Mouse (Mus musculus): ENCODE measurements around the gene Gm43720. TPM values are rescaled to one million over a fixed set of nuclear protein-coding genes. Genes with fewer than 3 reads are reported as not detected.

Gene Gm43720
- polyA plus RNA-seq, 1 experiment from 2014 or later = not detected

GRCm38 (mm10) chr5:138229511-138229910 is 50.2 kb downstream of the Gm43720 start:
- H3K27me3 ChIP-seq (ENCODE audit: insufficient read depth, low read length) = no peaks in the 10 kb centered on the region
- ATAC-seq (no peak), DNase-seq (no peak)
- no peaks in the 10 kb centered on the region for H3K9me3 ChIP-seq (ENCODE audit: low read length)
- no peak overlapping the region for H3K27ac ChIP-seq (ENCODE audit: low read depth)
- WGBS (ENCODE audit: insufficient replicate concordance) = 78% methylated on average over 3 of the region's 3 CpGs
- H3K4me2 ChIP-seq (ENCODE audit: low read depth, low read length) = no peak overlapping the region
- H3K9ac ChIP-seq (replicated peaks) = no peak overlapping the region
- H3K4me1 ChIP-seq (ENCODE audit: insufficient read depth) = peaks cover 13% of the 10 kb centered on the region
- no peaks in the 10 kb centered on the region for H3K36me3 ChIP-seq (replicated peaks; ENCODE audit: insufficient read depth, low read length)
- no peak for TF ChIP-seq CTCF (IDR thresholded peaks at IDR 0.05; ENCODE audit: low read depth)
- TF ChIP-seq EP300 (IDR thresholded peaks at IDR 0.05; ENCODE audit: low read depth) = no peak
- no peak overlapping the region for H3K4me3 ChIP-seq (ENCODE audit: low read depth, low read length)

GRCm38 (mm10) chr5:138228026-138228425 is 51.7 kb downstream of the Gm43720 start:
- no peak overlapping the region for H3K9ac ChIP-seq (replicated peaks)
- no peaks in the 10 kb centered on the region for H3K36me3 ChIP-seq (replicated peaks; ENCODE audit: insufficient read depth, low read length)
- no peak overlapping the region for H3K4me3 ChIP-seq (ENCODE audit: low read depth, low read length)
- no peak overlapping the region for H3K4me2 ChIP-seq (ENCODE audit: low read depth, low read length)
- no peaks in the 10 kb centered on the region for H3K9me3 ChIP-seq (ENCODE audit: low read length)
- H3K27me3 ChIP-seq (ENCODE audit: insufficient read depth, low read length) = no peaks in the 10 kb centered on the region
- H3K4me1 ChIP-seq (ENCODE audit: insufficient read depth) = peaks cover 4% of the 10 kb centered on the region
- TF ChIP-seq CTCF (IDR thresholded peaks at IDR 0.05; ENCODE audit: low read depth) (peak; percentile 61), EP300 (IDR thresholded peaks at IDR 0.05; ENCODE audit: low read depth) (no peak)
- ATAC-seq (no peak), DNase-seq (peak; percentile 39)
- H3K27ac ChIP-seq (ENCODE audit: low read depth) = no peak overlapping the region
- WGBS (ENCODE audit: insufficient replicate concordance) = 36% methylated on average over 3 of the region's 3 CpGs

- Histone ChIP-seq H3K4me1 (ENCODE audit: insufficient read depth) (peaks cover 4% of the 10 kb centered on the region), H3K4me3 (ENCODE audit: low read depth, low read length) (no peak overlapping the region), H3K36me3 (replicated peaks; ENCODE audit: insufficient read depth, low read length) (no peaks in the 10 kb centered on the region), H3K27ac (ENCODE audit: low read depth) (no peak overlapping the region), H3K4me2 (ENCODE audit: low read depth, low read length) (no peak overlapping the region), H3K9ac (replicated peaks) (no peak overlapping the region), H3K9me3 (ENCODE audit: low read length) (no peaks in the 10 kb centered on the region), H3K27me3 (ENCODE audit: insufficient read depth, low read length) (no peaks in the 10 kb centered on the region)
- DNase-seq (no peak), ATAC-seq (no peak)
- 21% methylated on average over 2 of the region's 2 CpGs for WGBS (ENCODE audit: insufficient replicate concordance)
- TF ChIP-seq CTCF (IDR thresholded peaks at IDR 0.05; ENCODE audit: low read depth) = no peak
- TF ChIP-seq EP300 (IDR thresholded peaks at IDR 0.05; ENCODE audit: low read depth) = peak; percentile 39; the same call in 1 of the 2 replicates
Observed at GRCm38 (mm10) chr5:138227367-138227766, 52.4 kb downstream of the Gm43720 start.

- H3K4me1 ChIP-seq (ENCODE audit: insufficient read depth) = peaks cover 4% of the 10 kb centered on the region
- 47% methylated on average over 4 of the region's 4 CpGs for WGBS (ENCODE audit: insufficient replicate concordance)
- no peak overlapping the region for H3K9ac ChIP-seq (replicated peaks)
- H3K4me2 ChIP-seq (ENCODE audit: low read depth, low read length) = no peak overlapping the region
- no peaks in the 10 kb centered on the region for H3K36me3 ChIP-seq (replicated peaks; ENCODE audit: insufficient read depth, low read length)
- H3K27me3 ChIP-seq (ENCODE audit: insufficient read depth, low read length) = no peaks in the 10 kb centered on the region
- no peak overlapping the region for H3K27ac ChIP-seq (ENCODE audit: low read depth)
- no peaks in the 10 kb centered on the region for H3K9me3 ChIP-seq (ENCODE audit: low read length)
- no peak overlapping the region for H3K4me3 ChIP-seq (ENCODE audit: low read depth, low read length)
- no peak for ATAC-seq
- DNase-seq = no peak
- no peak for TF ChIP-seq CTCF (IDR thresholded peaks at IDR 0.05; ENCODE audit: low read depth)
Observed at GRCm38 (mm10) chr5:138226491-138226890, 53.3 kb downstream of the Gm43720 start.

- TF ChIP-seq EP300 (IDR thresholded peaks at IDR 0.05; ENCODE audit: low read depth) (no peak), CTCF (IDR thresholded peaks at IDR 0.05; ENCODE audit: low read depth) (no peak)
- no peak for DNase-seq
- WGBS (ENCODE audit: insufficient replicate concordance) = 53% methylated on average over 2 of the region's 2 CpGs
- no peak within 1 kb of the TSS for H3K9ac ChIP-seq (replicated peaks)
- no peak within 1 kb of the TSS for H3K4me2 ChIP-seq (ENCODE audit: low read depth, low read length)
- no peaks in the 10 kb centered on the region for H3K9me3 ChIP-seq (ENCODE audit: low read length)
- no peak within 1 kb of the TSS for H3K4me3 ChIP-seq (ENCODE audit: low read depth, low read length)
- ATAC-seq = no peak
- no peak within 1 kb of the TSS for H3K27ac ChIP-seq (ENCODE audit: low read depth)
- no peaks in the 10 kb centered on the region for H3K36me3 ChIP-seq (replicated peaks; ENCODE audit: insufficient read depth, low read length)
- H3K4me1 ChIP-seq (ENCODE audit: insufficient read depth) = peaks cover 4% of the 10 kb centered on the region
- H3K27me3 ChIP-seq (ENCODE audit: insufficient read depth, low read length) = no peaks in the 10 kb centered on the region
Observed at GRCm38 (mm10) chr5:138225700-138226099, 54.1 kb downstream of the Gm43720 start, which contains the start of gene Nxpe5. Nxpe5 (plus strand) TSS chr5:138225898.

DNA sequence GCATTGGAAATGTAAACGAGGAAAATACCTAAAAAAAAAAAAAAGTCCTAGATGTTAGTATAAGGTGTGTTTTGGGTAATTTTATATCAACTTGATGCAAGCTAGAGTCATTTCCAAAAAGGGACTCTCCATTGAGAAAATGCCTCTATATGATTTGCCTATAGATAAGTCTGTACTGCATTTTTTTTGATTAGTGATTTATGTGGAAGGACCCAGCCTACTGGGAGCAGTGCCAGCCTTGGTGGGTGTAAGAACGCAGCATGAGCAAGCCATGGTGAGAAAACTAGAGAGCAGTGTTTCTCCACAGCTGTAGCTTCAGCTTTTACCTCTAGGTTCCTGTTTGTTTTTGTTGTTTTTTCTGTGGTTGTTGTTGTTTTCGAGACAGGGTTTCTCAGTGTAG is 56.5 kb downstream of the Gm43720 start:
- H3K4me3 ChIP-seq (ENCODE audit: low read depth, low read length) = no peak overlapping the region
- WGBS (ENCODE audit: insufficient replicate concordance) = 52% methylated on average over 3 of the region's 3 CpGs
- no peaks in the 10 kb centered on the region for H3K9me3 ChIP-seq (ENCODE audit: low read length)
- no peaks in the 10 kb centered on the region for H3K27me3 ChIP-seq (ENCODE audit: insufficient read depth, low read length)
- H3K36me3 ChIP-seq (replicated peaks; ENCODE audit: insufficient read depth, low read length) = no peaks in the 10 kb centered on the region
- peaks cover 4% of the 10 kb centered on the region; the same call in 1 of the 2 replicates for H3K4me1 ChIP-seq (ENCODE audit: insufficient read depth)
- no peak for DNase-seq
- TF ChIP-seq CTCF (IDR thresholded peaks at IDR 0.05; ENCODE audit: low read depth) (no peak), EP300 (IDR thresholded peaks at IDR 0.05; ENCODE audit: low read depth) (no peak)
- H3K27ac ChIP-seq (ENCODE audit: low read depth) = no peak overlapping the region
- ATAC-seq = no peak
- no peak overlapping the region for H3K4me2 ChIP-seq (ENCODE audit: low read depth, low read length)
- H3K9ac ChIP-seq (replicated peaks) = no peak overlapping the region

DNA sequence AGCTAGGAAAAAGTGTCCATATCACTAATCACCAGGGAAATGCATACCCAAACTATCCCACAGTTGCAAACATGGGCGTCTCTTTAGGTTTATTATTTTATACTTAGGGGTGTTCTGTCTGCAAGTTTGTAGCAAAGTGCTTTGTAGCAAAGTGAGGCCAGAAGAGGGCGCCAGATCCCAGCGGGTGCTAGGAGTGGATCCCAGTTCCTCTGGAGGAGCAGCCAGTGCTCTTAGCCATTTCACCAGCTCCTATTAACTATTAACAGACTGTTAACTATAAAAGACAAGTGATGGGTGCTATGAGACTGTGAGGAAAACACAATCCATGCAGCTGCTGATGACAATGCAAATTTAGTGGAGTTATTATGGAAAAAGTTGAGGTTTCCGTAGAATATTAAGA is 57.6 kb downstream of the Gm43720 start:
- H3K27ac ChIP-seq (ENCODE audit: low read depth) = no peak overlapping the region
- H3K4me3 ChIP-seq (ENCODE audit: low read depth, low read length) = no peak overlapping the region
- 21% methylated on average over 4 of the region's 4 CpGs for WGBS (ENCODE audit: insufficient replicate concordance)
- H3K9ac ChIP-seq (replicated peaks) = no peak overlapping the region
- TF ChIP-seq CTCF (IDR thresholded peaks at IDR 0.05; ENCODE audit: low read depth) (peak; percentile 90), EP300 (IDR thresholded peaks at IDR 0.05; ENCODE audit: low read depth) (no peak)
- peaks cover 4% of the 10 kb centered on the region; the same call in 1 of the 2 replicates for H3K4me1 ChIP-seq (ENCODE audit: insufficient read depth)
- no peaks in the 10 kb centered on the region for H3K27me3 ChIP-seq (ENCODE audit: insufficient read depth, low read length)
- ATAC-seq (peak; percentile 57), DNase-seq (peak; percentile 87)
- no peaks in the 10 kb centered on the region for H3K36me3 ChIP-seq (replicated peaks; ENCODE audit: insufficient read depth, low read length)
- no peaks in the 10 kb centered on the region for H3K9me3 ChIP-seq (ENCODE audit: low read length)
- H3K4me2 ChIP-seq (ENCODE audit: low read depth, low read length) = no peak overlapping the region

Measured in liver, postnatal 0 days (tissue).